Mouse (Mus musculus) limb, embryonic 13.5 days (tissue): Measurements from ENCODE around the gene Lypd8. TPM values are rescaled to one million over a fixed set of nuclear protein-coding genes. Genes with fewer than 3 reads are reported as not detected.
A peak's percentile ranks its signal among the peaks of the same experiment; 100 is the strongest.

Experiments used
- ATAC-seq: fragments of 200-750 bp; cut with Nextera tagmentation; 2 replicates; pipeline ENCODE4 v1.8.0; 2017; ENCODE audit warnings: low read depth, moderate number of reproducible peaks, moderate TSS enrichment; ENCODE audit not compliant: low FRiP score
- H3K27ac ChIP-seq: fragments of 300-500 bp; sonication (generic); 2 replicates; pipeline ENCODE4 v1.5.1; 2015; ENCODE audit warnings: inconsistent platforms, mild to moderate bottlenecking, moderate library complexity
- H3K27me3 ChIP-seq: fragments of 300-500 bp; sonication (generic); 2 replicates; pipeline ENCODE4 v1.6.1; 2015; ENCODE audit warnings: mild to moderate bottlenecking, inconsistent platforms
- H3K36me3 ChIP-seq: fragments of 300-500 bp; sonication (generic); 2 replicates; pipeline ENCODE4 v1.6.1; 2015; ENCODE audit warnings: inconsistent platforms, mild to moderate bottlenecking, moderate library complexity
- H3K4me1 ChIP-seq: fragments of 300-500 bp; sonication (generic); 2 replicates; pipeline ENCODE4 v1.6.1; 2015; ENCODE audit warnings: inconsistent platforms
- H3K4me2 ChIP-seq: fragments of 300-500 bp; sonication (generic); replicated peaks from 2 replicates; pipeline ENCODE4 v1.6.1; 2015; ENCODE audit warnings: inconsistent platforms, mild to moderate bottlenecking, moderate library complexity
- H3K4me3 ChIP-seq: fragments of 300-500 bp; sonication (generic); 2 replicates; pipeline ENCODE4 v1.5.1; 2015; ENCODE audit warnings: moderate library complexity, mild to moderate bottlenecking, inconsistent platforms
- H3K9ac ChIP-seq: fragments of 300-500 bp; sonication (generic); 2 replicates; pipeline ENCODE4 v1.6.1; 2015; ENCODE audit warnings: mild to moderate bottlenecking, inconsistent platforms
- H3K9me3 ChIP-seq: fragments of 300-500 bp; sonication (generic); 2 replicates; pipeline ENCODE4 v1.6.1; 2016; ENCODE audit warnings: inconsistent platforms
- WGBS: fragments of 180-500 bp; shearing (Covaris S2); methylation state at CpG from one replicate; pipeline ENCODE4 v1.1.7; 2015; 5-methylcytosine and 5-hydroxymethylcytosine counted together
- polyA plus RNA-seq: library from polyadenylated mRNA; unstranded; fragments of >200 nt; fragmentation: Nextera tagmentation; extraction: Ambion mirVana; gene quantifications from 2 replicates; pipeline ENCODE4 v1.2.1, GENCODE M21; 2015

The Lypd8 gene
- polyA plus RNA-seq = 0.23 TPM in 1 of 2 replicates, not detected in the other

DNA sequence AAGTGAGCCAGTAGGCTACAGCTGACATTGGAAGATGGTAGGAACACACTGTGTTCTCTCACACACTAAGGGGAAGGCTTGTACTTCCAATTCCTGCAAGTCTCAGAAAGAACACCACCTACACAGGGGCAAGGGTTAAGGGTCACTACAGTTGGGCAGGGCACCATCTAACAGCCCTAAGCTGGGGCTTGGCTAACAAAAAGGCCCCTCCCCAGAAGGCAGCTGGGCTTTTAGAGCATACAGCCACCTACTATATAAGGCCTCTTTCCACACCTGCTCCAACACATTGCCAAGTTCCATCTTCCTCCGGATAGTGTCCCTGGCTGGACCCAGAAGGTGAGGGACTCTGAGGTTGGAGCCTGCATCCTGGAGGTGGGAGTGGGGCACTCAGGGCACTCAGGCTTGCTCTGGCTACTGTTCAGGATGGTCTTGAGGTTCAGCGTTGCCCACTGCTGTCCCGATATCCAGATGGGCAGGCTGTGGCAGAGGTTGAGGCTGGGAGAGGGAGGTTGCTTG, at the start of gene Lypd8:
Gene Lypd8 (plus strand): TSS at position 281 of the 516 bp plus-strand sequence.
- H3K4me3 ChIP-seq = no peak within 1 kb of the TSS
- H3K9ac ChIP-seq = no peak within 1 kb of the TSS
- no peak within 1 kb of the TSS for H3K4me2 ChIP-seq
- H3K27me3 ChIP-seq = no peaks in the 10 kb centered on the region
- H3K27ac ChIP-seq = no peak within 1 kb of the TSS
- H3K4me1 ChIP-seq = no peaks in the 10 kb centered on the region
- no peaks in the 10 kb centered on the region for H3K9me3 ChIP-seq
- WGBS = 83% methylated on average over 3 of the region's 3 CpGs
- no peak for ATAC-seq
- H3K36me3 ChIP-seq = no peaks in the 10 kb centered on the region

DNA sequence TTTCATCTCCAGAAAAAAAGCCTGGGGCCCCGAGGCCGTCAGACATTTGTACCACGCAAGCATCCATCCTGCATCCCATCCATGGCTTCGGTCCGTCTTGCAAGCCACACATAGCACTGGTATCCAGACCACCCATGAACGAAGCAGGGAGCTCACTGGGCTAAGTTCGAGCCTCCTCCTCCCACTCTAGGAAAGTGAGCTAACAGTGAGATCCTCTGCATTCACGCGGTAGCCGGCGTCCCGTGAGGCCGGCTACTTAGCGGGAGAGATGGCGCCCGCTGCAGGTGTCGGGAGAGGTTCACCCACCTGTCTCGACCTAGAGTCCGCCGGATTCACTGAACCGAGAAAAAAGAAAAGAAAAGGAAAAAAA, 49.0 kb upstream of the Lypd8 start:
- H3K9me3 ChIP-seq = no peaks in the 10 kb centered on the region
- ATAC-seq = peak; percentile 9; the same call in 1 of the 2 replicates
- H3K4me3 ChIP-seq = peak overlapping the region; percentile 89
- 1% methylated on average over 21 of the region's 21 CpGs for WGBS
- peak overlapping the region; percentile 88 for H3K9ac ChIP-seq
- peaks cover 32% of the 10 kb centered on the region for H3K4me1 ChIP-seq
- H3K27ac ChIP-seq = peak overlapping the region; percentile 69
- no peaks in the 10 kb centered on the region for H3K27me3 ChIP-seq
- peaks cover 27% of the 10 kb centered on the region for H3K36me3 ChIP-seq
- peak overlapping the region; percentile 95 for H3K4me2 ChIP-seq

DNA sequence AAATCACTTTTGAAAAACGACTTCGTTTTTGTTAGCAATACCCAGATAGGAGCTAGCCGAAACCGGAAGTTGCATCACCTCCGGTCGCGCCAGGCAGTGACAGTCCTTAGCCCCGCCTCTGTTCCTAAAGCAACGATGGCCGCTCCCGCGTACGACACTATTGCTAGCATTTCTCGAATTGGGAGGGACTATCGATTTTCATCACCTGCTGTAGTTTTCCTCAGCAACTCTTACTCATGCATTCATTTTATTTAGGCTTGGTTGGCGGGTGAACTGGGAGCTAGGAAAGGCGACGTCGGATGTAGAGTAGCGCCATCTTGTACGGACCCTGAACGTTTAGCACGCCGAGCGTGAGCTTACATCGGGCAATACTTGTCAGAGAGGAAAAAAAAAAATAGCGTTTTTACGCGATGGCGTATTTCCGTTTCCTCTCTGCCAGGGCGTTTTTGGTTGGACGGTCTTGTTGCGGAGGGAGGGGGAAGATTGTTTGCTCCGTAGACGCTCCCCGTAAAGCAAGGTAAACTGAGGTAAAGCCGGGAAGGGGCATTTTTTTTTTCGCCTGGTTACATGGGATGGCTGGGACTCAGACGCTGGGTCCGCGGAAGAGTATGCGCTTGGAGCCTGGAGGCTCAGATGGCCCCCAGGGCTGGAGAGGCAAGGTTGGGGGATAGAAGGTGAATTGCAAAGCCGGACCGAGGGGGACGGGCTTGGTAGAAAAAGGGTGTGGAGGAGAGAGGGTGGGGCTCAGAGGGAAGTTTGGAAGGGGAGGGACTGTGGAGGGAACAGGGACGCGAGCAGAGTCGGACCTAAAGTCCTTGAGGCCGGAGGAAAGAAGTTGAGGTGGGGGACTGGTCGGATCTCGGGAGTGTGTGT, 48.3 kb upstream of the Lypd8 start, which contains the start of the genes Zfp672 and Sh3bp5l:
Gene Zfp672 (minus strand): TSS at position 64 of the 873 bp plus-strand sequence.
Gene Sh3bp5l (plus strand): TSS at position 449 of the 873 bp plus-strand sequence.
- Histone ChIP-seq H3K27me3 (no peaks in the 10 kb centered on the region), H3K9me3 (no peaks in the 10 kb centered on the region), H3K27ac (peak within 1 kb of the TSS; percentile 69), H3K9ac (peak within 1 kb of the TSS; percentile 88), H3K4me3 (peak within 1 kb of the TSS; percentile 89), H3K4me2 (peak within 1 kb of the TSS; percentile 97), H3K4me1 (peaks cover 32% of the 10 kb centered on the region), H3K36me3 (peaks cover 29% of the 10 kb centered on the region)
- under 1% methylated on average over 52 of the region's 52 CpGs for WGBS
- peak; percentile 94 for ATAC-seq

DNA sequence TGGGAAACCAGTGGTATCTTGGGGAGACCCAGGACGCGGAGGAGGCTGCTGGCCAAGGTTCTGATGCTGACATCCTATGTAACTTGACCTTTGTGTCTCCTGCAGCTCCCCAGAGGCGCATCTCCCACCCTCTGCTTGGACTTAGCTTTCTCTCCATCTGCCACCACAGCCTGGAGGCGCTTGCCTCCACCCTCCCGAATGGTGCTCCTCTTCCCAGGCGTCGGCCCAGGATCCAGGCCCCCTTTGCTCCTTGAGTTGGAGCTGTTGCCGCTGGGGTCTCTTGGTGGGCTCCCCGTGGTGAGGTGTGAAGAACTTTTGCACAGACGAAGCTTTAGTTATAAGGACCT, 47.7 kb upstream of the Lypd8 start:
- Histone ChIP-seq H3K4me1 (peaks cover 32% of the 10 kb centered on the region), H3K9me3 (no peaks in the 10 kb centered on the region), H3K4me3 (peak overlapping the region; percentile 89), H3K27ac (peak overlapping the region; percentile 63; the same call in 1 of the 2 replicates), H3K36me3 (peaks cover 34% of the 10 kb centered on the region), H3K4me2 (peak overlapping the region; percentile 97), H3K27me3 (no peaks in the 10 kb centered on the region), H3K9ac (peak overlapping the region; percentile 79)
- WGBS = 20% methylated on average over 10 of the region's 10 CpGs
- no peak for ATAC-seq

DNA sequence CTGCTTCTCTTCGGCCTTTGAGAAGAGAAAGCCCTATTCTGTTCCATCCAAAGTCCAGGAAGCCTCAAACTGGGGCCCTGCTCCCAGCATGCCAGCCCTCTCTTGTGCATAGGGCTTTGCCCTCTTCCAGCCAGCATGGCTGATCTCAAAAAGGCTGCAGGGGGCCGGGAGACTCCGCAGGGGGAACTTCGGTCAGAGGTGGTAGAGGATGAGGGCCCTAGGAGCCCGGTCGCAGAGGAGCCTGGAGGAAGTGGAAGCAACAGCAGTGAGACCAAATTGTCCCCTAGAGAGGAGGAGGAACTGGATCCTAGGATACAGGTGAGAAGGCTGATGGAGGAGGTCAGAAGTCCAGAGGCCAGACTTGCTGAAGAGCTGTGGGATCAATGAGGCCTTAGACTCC, 47.3 kb upstream of the Lypd8 start:
- no peak overlapping the region for H3K27ac ChIP-seq
- H3K9me3 ChIP-seq = no peaks in the 10 kb centered on the region
- peak overlapping the region; percentile 79 for H3K9ac ChIP-seq
- H3K4me3 ChIP-seq = peak overlapping the region; percentile 89
- H3K36me3 ChIP-seq = peaks cover 38% of the 10 kb centered on the region
- peak overlapping the region; percentile 97 for H3K4me2 ChIP-seq
- ATAC-seq = no peak
- peaks cover 32% of the 10 kb centered on the region for H3K4me1 ChIP-seq
- WGBS = 87% methylated on average over 6 of the region's 6 CpGs
- no peaks in the 10 kb centered on the region for H3K27me3 ChIP-seq

DNA sequence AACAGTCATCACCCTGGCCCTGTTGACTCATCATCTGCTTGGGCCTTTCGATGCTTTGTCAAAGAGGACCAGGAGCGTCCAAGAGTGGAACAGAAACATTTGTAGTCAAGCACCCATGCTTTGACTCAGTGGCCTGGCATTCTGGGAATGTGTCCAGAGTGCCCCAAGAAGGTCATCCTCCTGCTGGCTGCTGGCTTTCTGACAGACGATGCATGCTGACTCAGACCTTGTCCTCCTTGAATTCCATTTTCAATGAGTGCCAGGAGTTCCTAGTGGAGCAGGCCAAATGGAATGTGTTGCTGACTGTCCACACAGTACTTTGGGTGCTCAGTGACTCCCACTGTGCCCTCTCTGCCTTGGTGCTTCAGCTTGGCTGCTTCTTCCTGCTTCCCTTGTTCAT, 44.1 kb upstream of the Lypd8 start:
- H3K27me3 ChIP-seq = no peaks in the 10 kb centered on the region
- peaks cover 46% of the 10 kb centered on the region for H3K36me3 ChIP-seq
- no peak for ATAC-seq
- no peak overlapping the region for H3K9ac ChIP-seq
- H3K4me3 ChIP-seq = no peak overlapping the region
- H3K4me2 ChIP-seq = no peak overlapping the region
- 87% methylated on average over 3 of the region's 3 CpGs for WGBS
- peaks cover 22% of the 10 kb centered on the region for H3K4me1 ChIP-seq
- H3K9me3 ChIP-seq = no peaks in the 10 kb centered on the region
- H3K27ac ChIP-seq = no peak overlapping the region

DNA sequence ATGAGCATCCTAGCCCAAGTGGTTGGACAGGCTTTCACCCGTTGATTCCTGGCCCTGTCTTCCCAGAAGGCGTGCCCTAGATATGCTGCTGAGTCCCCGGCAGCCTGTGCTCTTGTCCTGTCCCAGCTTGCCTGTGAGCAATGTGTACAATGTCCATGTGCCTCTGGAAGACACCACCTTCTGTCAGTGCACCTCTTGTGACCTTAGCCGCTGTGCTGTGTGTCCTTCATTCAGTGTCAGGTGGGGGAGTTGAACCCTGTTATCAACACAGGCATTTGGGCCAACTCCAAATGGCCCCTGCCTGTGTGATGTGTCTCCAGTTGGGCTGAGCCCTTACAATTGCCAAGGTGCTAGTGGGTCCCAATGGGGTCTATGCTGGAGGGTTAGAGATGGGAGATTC, 32.1 kb upstream of the Lypd8 start:
- no peak overlapping the region for H3K4me2 ChIP-seq
- H3K27me3 ChIP-seq = no peaks in the 10 kb centered on the region
- H3K4me1 ChIP-seq = no peaks in the 10 kb centered on the region
- no peak overlapping the region for H3K4me3 ChIP-seq
- WGBS = 95% methylated on average over 4 of the region's 4 CpGs
- H3K9me3 ChIP-seq = no peaks in the 10 kb centered on the region
- H3K9ac ChIP-seq = no peak overlapping the region
- H3K27ac ChIP-seq = no peak overlapping the region
- no peak for ATAC-seq
- H3K36me3 ChIP-seq = peaks cover 52% of the 10 kb centered on the region

DNA sequence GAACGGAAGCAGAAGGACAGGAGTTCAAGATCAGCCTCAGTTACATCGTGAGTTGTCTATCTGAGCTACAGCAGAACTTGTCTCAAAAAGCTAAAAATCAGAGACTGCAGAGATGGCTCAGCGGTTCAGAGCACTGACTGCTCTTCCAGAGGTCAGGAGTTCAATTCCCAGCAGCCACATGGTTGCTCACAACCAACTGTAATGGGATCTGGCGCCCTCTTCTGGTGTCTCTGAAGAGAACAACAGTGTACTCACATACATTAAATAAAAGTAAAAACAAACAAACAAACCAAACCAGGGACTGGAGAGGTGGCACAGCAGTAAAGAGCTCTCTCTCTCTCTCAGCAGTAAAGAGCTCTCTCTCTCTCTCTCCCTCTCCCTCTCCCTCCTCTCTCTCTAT, 28.2 kb upstream of the Lypd8 start:
- H3K4me1 ChIP-seq = no peaks in the 10 kb centered on the region
- H3K4me2 ChIP-seq = no peak overlapping the region
- H3K27ac ChIP-seq = no peak overlapping the region
- H3K36me3 ChIP-seq = peaks cover 20% of the 10 kb centered on the region
- no peaks in the 10 kb centered on the region for H3K9me3 ChIP-seq
- no peaks in the 10 kb centered on the region for H3K27me3 ChIP-seq
- H3K9ac ChIP-seq = no peak overlapping the region
- no peak overlapping the region for H3K4me3 ChIP-seq
- 69% methylated on average over 4 of the region's 4 CpGs for WGBS
- no peak for ATAC-seq

DNA sequence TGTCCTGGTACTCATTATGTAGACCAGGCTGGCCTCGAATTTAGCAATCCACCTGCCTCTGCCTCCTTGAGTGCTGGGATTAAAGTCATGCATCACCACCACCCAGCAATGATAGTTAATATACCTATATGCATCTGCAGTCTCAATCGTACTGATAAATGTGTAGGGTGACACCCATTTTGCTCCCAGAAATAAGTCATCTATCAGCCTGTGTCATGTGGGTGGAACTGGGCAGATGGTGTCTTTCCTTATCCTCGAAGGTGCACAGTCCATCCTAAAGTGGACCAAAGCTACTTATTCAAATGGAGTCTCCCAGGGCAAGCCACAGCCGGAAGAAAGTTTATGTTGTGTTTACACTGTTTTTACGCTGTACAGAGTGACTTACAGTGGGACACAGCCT, 27.7 kb upstream of the Lypd8 start:
- H3K4me1 ChIP-seq = no peaks in the 10 kb centered on the region
- H3K9ac ChIP-seq = no peak overlapping the region
- 82% methylated on average over 5 of the region's 5 CpGs for WGBS
- no peaks in the 10 kb centered on the region for H3K27me3 ChIP-seq
- H3K27ac ChIP-seq = no peak overlapping the region
- H3K9me3 ChIP-seq = no peaks in the 10 kb centered on the region
- no peak overlapping the region for H3K4me2 ChIP-seq
- H3K36me3 ChIP-seq = peaks cover 15% of the 10 kb centered on the region
- no peak overlapping the region for H3K4me3 ChIP-seq
- ATAC-seq = no peak

DNA sequence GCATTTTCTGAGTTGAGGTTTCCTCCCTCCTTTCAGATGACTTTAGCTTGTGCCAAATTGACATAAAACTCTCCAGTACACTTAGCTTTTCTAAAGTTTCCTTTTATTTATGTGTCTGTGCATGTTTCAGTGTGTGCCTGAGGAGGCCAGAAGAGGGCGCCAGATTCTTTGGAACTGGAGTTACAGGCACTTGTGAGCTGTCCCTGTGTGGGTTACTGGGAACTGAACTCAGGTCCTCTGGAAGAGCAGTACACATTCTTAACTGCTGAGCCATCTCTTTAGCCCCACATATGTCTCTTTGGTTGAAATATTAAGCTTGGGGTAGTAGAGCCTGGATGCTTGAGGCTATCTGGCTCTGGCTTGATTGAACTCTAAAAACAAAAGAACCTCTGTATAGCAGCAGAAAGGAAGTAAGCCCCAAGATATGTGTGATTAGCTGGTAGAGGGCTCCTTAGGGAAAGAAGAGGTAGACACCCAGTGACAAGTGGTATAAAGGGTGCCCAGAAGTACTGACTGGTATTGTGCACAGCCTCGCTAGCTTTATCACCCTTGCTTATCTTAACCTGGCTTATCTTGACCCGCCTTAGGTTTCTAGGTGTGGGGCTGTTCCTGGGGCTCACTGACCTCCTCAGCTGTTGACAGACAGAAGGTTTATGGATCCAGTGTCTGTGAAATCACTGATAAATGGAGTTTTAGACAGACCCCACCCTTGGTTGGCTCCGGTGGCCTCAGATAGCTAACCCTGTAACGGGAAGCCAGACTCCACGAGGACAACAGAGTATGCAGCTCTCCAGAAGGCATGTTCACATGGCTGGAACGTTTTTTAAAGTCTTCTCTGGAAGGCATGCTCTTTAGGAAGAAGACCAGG, 25.9 kb upstream of the Lypd8 start:
- WGBS = 63% methylated on average over 7 of the region's 7 CpGs
- H3K9me3 ChIP-seq = no peaks in the 10 kb centered on the region
- no peak overlapping the region for H3K4me3 ChIP-seq
- H3K4me2 ChIP-seq = no peak overlapping the region
- H3K36me3 ChIP-seq = peaks cover 3% of the 10 kb centered on the region
- no peak overlapping the region for H3K27ac ChIP-seq
- H3K4me1 ChIP-seq = no peaks in the 10 kb centered on the region
- ATAC-seq = no peak
- no peaks in the 10 kb centered on the region for H3K27me3 ChIP-seq
- no peak overlapping the region for H3K9ac ChIP-seq

DNA sequence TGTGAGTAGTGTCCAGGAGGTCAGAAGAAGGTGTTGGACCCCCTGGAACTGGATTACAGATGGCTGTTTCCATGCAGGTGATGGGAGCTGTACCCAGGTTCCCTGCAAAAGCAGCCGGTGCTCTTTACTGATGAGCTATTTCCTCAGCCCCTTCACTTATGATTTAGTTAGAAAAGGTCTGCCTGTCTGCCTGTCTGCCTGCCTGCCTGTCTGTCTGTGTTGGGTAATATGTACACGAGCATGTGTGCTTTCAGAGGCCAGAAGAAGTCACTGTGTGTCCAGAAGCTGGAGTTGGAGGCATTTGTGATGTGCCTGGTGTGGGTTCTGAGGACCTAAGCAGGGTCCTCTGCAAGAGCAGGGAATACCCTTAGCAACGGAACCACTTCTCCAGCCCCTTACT, 25.1 kb upstream of the Lypd8 start:
- 82% methylated on average over 3 of the region's 3 CpGs for WGBS

DNA sequence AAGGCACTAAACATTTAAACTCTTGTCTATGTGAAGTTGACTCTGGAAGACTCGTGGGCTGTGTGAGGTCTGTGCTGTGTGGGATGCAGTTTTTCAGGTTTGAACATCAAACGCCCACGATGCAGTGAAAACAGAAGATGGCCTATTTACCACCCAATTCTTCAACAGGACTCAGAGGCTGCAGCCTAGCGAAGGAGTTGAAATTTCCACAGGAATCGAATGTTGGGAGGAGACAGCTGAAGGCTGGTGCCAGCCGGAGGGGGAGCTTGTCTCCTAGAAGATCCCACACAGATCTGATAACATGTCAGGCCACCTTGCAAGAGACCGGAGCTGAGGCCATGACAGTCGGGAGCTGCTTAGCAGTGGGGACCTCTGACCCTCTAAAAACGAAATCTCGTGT, 24.4 kb upstream of the Lypd8 start:
- Histone ChIP-seq H3K4me1 (no peaks in the 10 kb centered on the region), H3K36me3 (no peaks in the 10 kb centered on the region; the same call in 1 of the 2 replicates), H3K27ac (no peak overlapping the region), H3K27me3 (no peaks in the 10 kb centered on the region), H3K4me3 (no peak overlapping the region), H3K9ac (no peak overlapping the region), H3K9me3 (no peaks in the 10 kb centered on the region), H3K4me2 (no peak overlapping the region)
- WGBS = 67% methylated on average over 10 of the region's 10 CpGs
- ATAC-seq = no peak

More for the DNA sequence above, 25.1 kb upstream of the Lypd8 start:
- no peaks in the 10 kb centered on the region; the same call in none of the 2 replicates for H3K36me3 ChIP-seq
- no peak overlapping the region for H3K27ac ChIP-seq
- H3K4me1 ChIP-seq = no peaks in the 10 kb centered on the region
- no peak overlapping the region for H3K9ac ChIP-seq
- no peak overlapping the region for H3K4me2 ChIP-seq
- no peaks in the 10 kb centered on the region for H3K27me3 ChIP-seq
- no peak for ATAC-seq
- H3K4me3 ChIP-seq = no peak overlapping the region
- no peaks in the 10 kb centered on the region for H3K9me3 ChIP-seq
